ENCODE assay signal across 15 mouse cellular contexts in the genomic region with DNA sequence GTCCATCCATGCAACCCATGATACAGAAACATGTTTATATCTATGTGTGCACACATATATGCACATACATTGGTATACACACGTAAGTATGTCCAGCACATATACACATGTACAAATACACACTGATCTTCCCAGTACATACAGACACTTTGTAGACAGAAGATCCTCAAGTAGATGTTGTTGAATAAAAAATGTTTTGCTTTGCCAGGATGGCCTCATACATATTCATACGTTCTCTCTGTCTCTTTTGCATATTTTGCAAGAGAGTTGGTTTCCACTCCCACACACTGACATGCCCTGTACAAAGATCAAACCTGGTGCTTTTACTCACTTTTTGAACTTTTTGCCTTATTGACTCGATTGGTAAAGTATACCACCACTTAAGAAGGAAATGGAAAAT.
"Had no signal": no experiment of that assay in that cellular context is flagged by ENCODE, and none has a peak within 500 bp of the region (broad histone marks: within the 10 kb centered on the region; RNA-seq: fewer than 3 reads in every experiment).

No protein-coding gene starts in this region.

- H3K9ac ChIP-seq: liver, embryonic 12.5 days; liver, embryonic 14.5 days; midbrain, embryonic 12.5 days; neural tube, embryonic 13.5 days; neural tube, embryonic 15.5 days had no signal

- ATAC-seq: liver, embryonic 12.5 days; midbrain, embryonic 16.5 days had no signal

- H3K9me3 ChIP-seq: liver, embryonic 12.5 days; midbrain, embryonic 10.5 days; midbrain, embryonic 12.5 days; neural tube, embryonic 13.5 days; neural tube, embryonic 15.5 days had no signal

- H3K4me2 ChIP-seq: liver, embryonic 12.5 days; midbrain, embryonic 12.5 days; neural tube, embryonic 13.5 days; neural tube, embryonic 15.5 days had no signal

- H3K36me3 ChIP-seq: liver, embryonic 12.5 days; midbrain, embryonic 10.5 days; midbrain, embryonic 12.5 days; neural tube, embryonic 13.5 days; neural tube, embryonic 15.5 days had no signal

- H3K4me1 ChIP-seq: liver, embryonic 12.5 days; midbrain, embryonic 12.5 days; neural tube, embryonic 13.5 days had no signal

- H3K27me3 ChIP-seq: liver, embryonic 12.5 days; midbrain, embryonic 12.5 days; neural tube, embryonic 13.5 days; neural tube, embryonic 15.5 days had no signal

- H3K27ac ChIP-seq: liver, embryonic 12.5 days; liver, embryonic 14.5 days; midbrain, embryonic 10.5 days; midbrain, embryonic 12.5 days; neural tube, embryonic 13.5 days; neural tube, embryonic 15.5 days had no signal

- H3K4me3 ChIP-seq: liver, embryonic 12.5 days; midbrain, embryonic 10.5 days; midbrain, embryonic 12.5 days; myocyte; neural tube, embryonic 13.5 days; neural tube, embryonic 15.5 days had no signal

- DNase-seq: right cerebral cortex, adult 18-20 months; right cerebral cortex, postnatal 25 days; right cerebral cortex, postnatal 4 days; spleen, adult 18-20 months; thymus, adult 18-20 months; thymus, postnatal 14 days; thymus, postnatal 36 days had no signal
